Mouse (Mus musculus): ENCODE data around the gene Setd2.

DNA sequence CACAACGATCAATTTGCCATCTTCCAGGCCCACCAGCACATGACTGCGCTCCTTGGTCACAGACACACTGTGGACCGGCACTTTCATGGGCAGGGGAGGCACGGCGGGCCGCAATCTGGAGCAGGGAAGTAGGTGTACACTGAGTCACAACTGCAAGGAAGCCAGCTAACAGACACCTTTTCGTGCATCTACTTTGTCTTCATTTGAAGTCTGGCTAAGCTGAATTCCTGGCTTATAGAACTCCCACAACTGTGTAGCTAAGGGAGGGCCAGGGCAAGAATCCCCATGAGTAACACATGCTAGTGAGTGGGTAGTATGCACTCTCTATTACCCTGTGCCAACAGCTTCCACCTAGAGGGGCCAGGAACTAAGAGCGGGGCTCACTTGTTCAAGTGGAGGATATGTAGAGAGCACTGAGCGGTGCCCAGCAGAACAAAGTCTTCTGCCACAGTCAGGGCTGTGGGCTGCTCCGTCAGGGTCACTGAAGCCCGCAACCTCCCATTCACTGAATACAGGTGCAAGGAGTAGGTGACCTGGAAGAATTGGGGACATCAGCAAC is 93.0 kb downstream of the Setd2 start:
- TF ChIP-seq POLR2A (IDR thresholded peaks at IDR 0.05; ENCODE audit: borderline replicate concordance, insufficient read depth, low read length) (no peak), CTCF (IDR thresholded peaks at IDR 0.05; ENCODE audit: borderline replicate concordance, insufficient read depth, low read depth, low read length) (no peak)
